9 mouse cellular contexts compared by ENCODE assay signal in genomic region chr9:121335568-121335967, GRCm38 (mm10). TPM values are rescaled to one million over a fixed set of nuclear protein-coding genes. Genes with fewer than 3 reads are reported as not detected.
A peak's percentile ranks its signal among the peaks of the same experiment; 100 is the strongest.
DNase-seq lines count a peak whose midpoint lies in the region; ATAC-seq and TF ChIP-seq lines count a peak whose summit lies in the region.
"Had no signal": no experiment of that assay in that cellular context is flagged by ENCODE, and none has a peak within 500 bp of the region (broad histone marks: within the 10 kb centered on the region; RNA-seq: fewer than 3 reads in every experiment).

No protein-coding gene starts in this region.

- no peaks in the 10 kb centered on the region for H3K9me3 ChIP-seq in lung, embryonic 14.5 days (ENCODE audit: low read depth, low read length)
- no peaks in the 10 kb centered on the region for H3K9me3 ChIP-seq in heart, postnatal 0 days (replicated peaks; ENCODE audit: control insufficient read depth, low read length)

- TF ChIP-seq CTCF in lung, embryonic 14.5 days (IDR thresholded peaks at IDR 0.05; ENCODE audit: low read depth): no peak
- TF ChIP-seq CTCF in heart, postnatal 0 days (IDR thresholded peaks at IDR 0.05; ENCODE audit: low read depth): no peak
- 0 out of 2 replicates have a peak, but pooled peaks have one; percentile 6 for TF ChIP-seq CTCF in small intestine, adult 2 months (IDR thresholded peaks at IDR 0.05; ENCODE audit: extremely low read depth, insufficient read length, insufficient replicate concordance, low read depth, low read length)

- peaks cover 43% of the 10 kb centered on the region for H3K4me1 ChIP-seq in lung, embryonic 14.5 days (ENCODE audit: insufficient read depth)
- H3K4me1 ChIP-seq in heart, postnatal 0 days (ENCODE audit: control insufficient read depth, insufficient read depth): peaks cover 74% of the 10 kb centered on the region
- H3K4me1 ChIP-seq in small intestine, adult 2 months (ENCODE audit: control insufficient read depth, insufficient read depth, insufficient read length, low read length): peaks cover 63% of the 10 kb centered on the region

- H3K27me3 ChIP-seq in lung, embryonic 14.5 days (ENCODE audit: insufficient read depth, low read length): no peaks in the 10 kb centered on the region
- H3K27me3 ChIP-seq in heart, postnatal 0 days (ENCODE audit: control insufficient read depth, insufficient read depth, low read length): no peaks in the 10 kb centered on the region
- H3K27me3 ChIP-seq in small intestine, adult 2 months (ENCODE audit: control insufficient read depth, insufficient read depth, low read length): no peaks in the 10 kb centered on the region

- no peak overlapping the region for H3K4me2 ChIP-seq in lung, embryonic 14.5 days
- H3K4me2 ChIP-seq in heart, postnatal 0 days (ENCODE audit: low read depth, low read length): no peak overlapping the region
- H3K4me2 ChIP-seq: liver, embryonic 11.5 days had no signal

- TF ChIP-seq POLR2A in small intestine, adult 2 months (IDR thresholded peaks at IDR 0.05; ENCODE audit: low read depth, low read length): 0 out of 2 replicates have a peak, but pooled peaks have one; percentile 16

- no peak for ATAC-seq in lung, embryonic 14.5 days (ENCODE audit: insufficient read depth)
- ATAC-seq in heart, postnatal 0 days (ENCODE audit: insufficient read depth, low read depth): no peak

- WGBS in lung, embryonic 14.5 days: 30% methylated on average over 7 of the region's 7 CpGs
- 38% methylated on average over 7 of the region's 7 CpGs for WGBS in heart, postnatal 0 days
- WGBS in small intestine, adult 2 months: 29% methylated on average over 7 of the region's 7 CpGs

- no peak overlapping the region for H3K9ac ChIP-seq in lung, embryonic 14.5 days
- H3K9ac ChIP-seq in heart, postnatal 0 days (replicated peaks; ENCODE audit: low read depth, low read length): no peak overlapping the region

- peak overlapping the region; percentile 78 for H3K27ac ChIP-seq in lung, embryonic 14.5 days (ENCODE audit: low read depth)
- peak overlapping the region; percentile 73 for H3K27ac ChIP-seq in heart, postnatal 0 days (ENCODE audit: low read depth)
- peak overlapping the region; percentile 33 for H3K27ac ChIP-seq in small intestine, adult 2 months (ENCODE audit: insufficient read depth, low read depth, low read length)

- no peaks in the 10 kb centered on the region for H3K36me3 ChIP-seq in lung, embryonic 14.5 days (ENCODE audit: insufficient read depth)
- H3K36me3 ChIP-seq in heart, postnatal 0 days (replicated peaks; ENCODE audit: control insufficient read depth, insufficient read depth, low read length): no peaks in the 10 kb centered on the region
- H3K36me3 ChIP-seq in small intestine, adult 2 months (ENCODE audit: control insufficient read depth, insufficient read depth, low read length): peaks cover 2% of the 10 kb centered on the region; the same call in 1 of the 2 replicates

- DNase-seq in lung, embryonic 14.5 days: no peak
- no peak for DNase-seq in lung, postnatal 14 days
- no peak for DNase-seq in heart, postnatal 0 days (ENCODE audit: low spot score)
- DNase-seq in kidney, postnatal 14 days: peak; percentile 57
- no peak for DNase-seq in cerebellum, adult 9-11 months
- no peak for DNase-seq in layer of hippocampus, postnatal 14 days (ENCODE audit: low spot score in 2 of 2)
- DNase-seq in testis, postnatal 10 days (ENCODE audit: low spot score): no peak

- no peak for TF ChIP-seq EP300 in heart, postnatal 0 days (IDR thresholded peaks at IDR 0.05; ENCODE audit: low read depth)

- H3K4me3 ChIP-seq in lung, embryonic 14.5 days (ENCODE audit: low read depth, low read length): no peak overlapping the region
- no peak overlapping the region for H3K4me3 ChIP-seq in heart, postnatal 0 days (ENCODE audit: low read depth, low read length)
- no peak overlapping the region for H3K4me3 ChIP-seq in small intestine, adult 2 months (ENCODE audit: low read depth, low read length)

RNA-seq across cellular contexts. Expression of gene Trak1, which starts 38.3 kb away (rescaled TPM):
- 20.8 and 20.9 TPM in 2 replicates for polyA plus RNA-seq in lung, embryonic 14.5 days (2014; fragmentation: Nextera tagmentation; extraction: Ambion mirVana)
- total RNA-seq in heart, postnatal 0 days (2014; rRNA removed; ENCODE audit: low replicate concordance): 113 and 120 TPM in 2 replicates
- polyA plus RNA-seq in heart, postnatal 0 days (2015; fragmentation: Nextera tagmentation; extraction: Ambion mirVana): 53.5 and 59.3 TPM in 2 replicates
- polyA plus RNA-seq in small intestine, adult 2 months (2012; rRNA removed): 55.4 and 99.8 TPM in 2 replicates
- total RNA-seq in layer of hippocampus, postnatal 14 days (2021): 100 to 1,000 TPM; 230 to 235 TPM

RNA-seq across cellular contexts. Expression of gene Ulk4, which starts 58.6 kb away (rescaled TPM):
- 123 and 125 TPM in 2 replicates for polyA plus RNA-seq in lung, embryonic 14.5 days (2014; fragmentation: Nextera tagmentation; extraction: Ambion mirVana)
- 1.3 and 1.5 TPM in 2 replicates for total RNA-seq in heart, postnatal 0 days (2014; rRNA removed; ENCODE audit: low replicate concordance)
- polyA plus RNA-seq in heart, postnatal 0 days (2015; fragmentation: Nextera tagmentation; extraction: Ambion mirVana): 64.3 and 66.7 TPM in 2 replicates
- 0.51 and 0.65 TPM in 2 replicates for polyA plus RNA-seq in small intestine, adult 2 months (2012; rRNA removed)
- 1 to 10 TPM; 8.2 to 9.4 TPM for total RNA-seq in layer of hippocampus, postnatal 14 days (2021)

Comparison
In these comparisons a context has a peak if more than half of its experiments do, and no peak if none do; other contexts are left out.
1. RNA of gene Ulk4, which starts 58.6 kb away (polyA plus RNA-seq): 123 to 125 TPM in lung, embryonic 14.5 days and 64.3 to 66.7 TPM in heart, postnatal 0 days; 0.51 to 0.65 TPM in small intestine, adult 2 months; every median in the first group is over 10 times any median in the second.
2. Peak in every context shown above with its lines, with median percentiles within 50 percentile points of each other: H3K27ac ChIP-seq.